Mouse (Mus musculus) ZHBTc4 (cell line): ENCODE data around the gene Sox10.

Source experiments
- DNase-seq: peaks from one replicate; pipeline ENCODE4 v3.0.0-alpha.2; 2011; ENCODE audit warnings: low read depth, low spot score

The Sox10 gene

DNA sequence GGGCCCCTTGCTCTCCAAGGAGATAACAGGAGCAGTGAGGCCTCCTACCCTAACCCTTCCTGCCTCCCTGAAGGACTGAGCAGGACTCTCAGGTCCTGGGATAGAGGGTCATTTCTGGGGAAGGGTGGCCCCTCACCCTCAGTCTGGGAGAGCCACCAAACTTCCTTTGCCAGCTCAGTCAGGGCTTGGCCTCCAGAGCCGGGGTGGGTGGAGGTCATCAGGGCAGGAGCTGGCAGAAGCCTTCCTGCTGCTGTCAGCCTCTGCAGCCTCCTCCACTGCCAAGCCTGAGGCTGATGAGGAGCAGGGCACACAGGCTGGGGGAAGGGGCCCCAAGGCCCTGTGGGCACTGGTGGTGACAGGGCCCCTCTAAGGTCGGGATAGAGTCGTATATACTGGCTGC, 9.5 kb downstream of the Sox10 start:
- no peak for DNase-seq

- DNase-seq, result no peak
Measured at GRCm38 (mm10) chr15:79152709-79153108, 12.3 kb downstream of the Sox10 start.

- DNase-seq, result no peak
Measured at GRCm38 (mm10) chr15:79151881-79152280, 13.2 kb downstream of the Sox10 start.

GRCm38 (mm10) chr15:79148533-79148932, 16.5 kb downstream of the Sox10 start:
- DNase-seq, result peak; percentile 89

DNA sequence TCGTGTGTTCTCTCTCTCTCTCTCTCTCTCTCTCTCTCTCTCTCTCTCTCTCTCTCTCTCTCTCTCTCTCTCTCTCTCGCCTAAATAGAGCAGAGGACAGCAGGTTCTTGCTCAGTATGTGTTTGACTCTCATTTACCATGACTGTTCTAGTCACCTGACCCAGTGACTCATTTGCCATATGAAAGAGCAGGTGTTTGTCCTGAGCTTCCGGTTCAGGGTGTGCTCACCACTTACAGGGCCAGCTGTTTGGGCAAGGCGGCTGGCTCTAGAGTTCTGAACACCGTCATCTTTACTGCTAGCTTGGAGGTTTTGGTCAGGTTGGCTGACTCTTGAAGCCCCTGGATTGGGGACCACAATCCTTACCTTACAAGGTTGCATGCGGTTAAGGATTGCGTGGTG, 19.5 kb downstream of the Sox10 start:
- peak; percentile 55 for DNase-seq

GRCm38 (mm10) chr15:79144021-79144420, 21.0 kb downstream of the Sox10 start:
- no peak for DNase-seq

DNA sequence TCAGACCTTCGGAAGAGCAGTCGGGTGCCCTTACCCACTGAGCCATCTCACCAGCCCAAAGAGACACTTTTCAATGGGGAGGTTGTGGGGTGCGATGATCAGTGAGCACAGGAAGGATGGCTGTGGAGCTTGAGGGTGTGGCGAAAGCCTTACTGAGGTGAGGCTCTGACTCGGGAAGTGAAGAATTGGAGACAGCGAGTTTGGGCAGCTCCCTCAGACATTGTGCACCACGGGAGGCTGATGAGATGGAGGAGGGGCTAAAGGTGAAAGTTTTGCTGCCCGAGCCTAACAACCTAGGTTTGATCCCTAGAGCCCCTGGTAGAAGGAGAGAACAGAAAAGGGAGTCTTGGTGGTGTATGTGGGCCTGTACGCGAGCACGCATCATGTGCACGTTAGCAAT, 21.7 kb downstream of the Sox10 start:
- peak; percentile 79 for DNase-seq

GRCm38 (mm10) chr15:79141566-79141917, 23.5 kb downstream of the Sox10 start:
- no peak for DNase-seq

DNA sequence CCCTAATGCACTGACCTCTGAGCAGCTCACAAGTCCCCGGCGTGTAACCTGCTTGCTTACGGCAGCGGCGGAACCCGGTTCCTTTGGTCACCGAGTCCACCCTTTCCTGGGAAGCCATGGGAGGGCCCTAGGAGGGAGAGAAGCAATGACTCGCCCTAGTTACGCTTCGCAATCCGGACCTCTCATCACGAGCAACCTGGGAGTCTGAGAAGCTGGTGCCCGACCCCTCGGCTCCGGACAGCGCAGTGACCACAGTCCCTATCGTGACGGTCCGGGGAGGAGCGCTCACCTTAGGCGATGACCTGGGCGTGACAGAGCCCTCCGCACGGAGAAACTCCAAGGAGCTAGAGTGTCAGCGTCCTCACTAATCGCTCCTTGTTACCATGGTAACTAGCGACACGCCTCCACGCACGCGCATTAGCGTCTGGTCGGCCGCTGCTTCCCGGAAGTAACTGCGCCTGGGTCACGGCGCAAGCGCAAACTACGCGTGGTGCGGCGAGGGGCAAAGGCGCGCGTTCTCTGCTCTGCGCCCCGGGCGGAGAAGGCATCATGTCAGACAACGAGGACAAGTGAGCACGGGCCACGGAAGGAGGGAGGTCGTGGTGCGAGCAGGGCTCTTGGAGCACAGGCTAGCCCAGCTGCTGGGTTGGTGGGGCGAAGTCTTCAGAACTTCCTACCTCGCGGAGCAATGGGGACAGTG, 24.0 kb downstream of the Sox10 start, which contains the start of the genes Polr2f and 1700088E04Rik:
Gene Polr2f (plus strand): TSS at position 144 of the 700 bp plus-strand sequence.
Gene 1700088E04Rik (minus strand): TSS at position 388 of the 700 bp plus-strand sequence.
- DNase-seq, result peak; percentile 98

DNA sequence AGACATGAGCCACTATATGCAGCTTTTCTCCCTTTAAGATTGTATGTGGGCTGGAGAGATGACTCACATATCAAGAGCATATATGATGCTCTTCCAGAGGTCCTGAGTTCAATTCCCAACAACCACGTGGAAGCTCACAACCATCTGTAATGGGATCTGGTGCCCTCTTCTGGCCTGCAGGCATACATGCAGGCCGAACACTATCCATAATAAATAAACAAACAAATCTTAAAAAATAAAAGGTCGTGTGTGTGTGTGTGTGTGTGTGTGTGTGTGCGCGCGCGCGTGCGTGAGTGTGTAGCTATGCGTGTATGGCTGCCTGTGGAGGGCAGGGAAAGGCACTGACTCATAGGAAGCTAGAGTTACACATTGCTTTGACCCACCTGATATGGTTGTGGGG, 25.4 kb downstream of the Sox10 start:
- peak; percentile 59 for DNase-seq

DNA sequence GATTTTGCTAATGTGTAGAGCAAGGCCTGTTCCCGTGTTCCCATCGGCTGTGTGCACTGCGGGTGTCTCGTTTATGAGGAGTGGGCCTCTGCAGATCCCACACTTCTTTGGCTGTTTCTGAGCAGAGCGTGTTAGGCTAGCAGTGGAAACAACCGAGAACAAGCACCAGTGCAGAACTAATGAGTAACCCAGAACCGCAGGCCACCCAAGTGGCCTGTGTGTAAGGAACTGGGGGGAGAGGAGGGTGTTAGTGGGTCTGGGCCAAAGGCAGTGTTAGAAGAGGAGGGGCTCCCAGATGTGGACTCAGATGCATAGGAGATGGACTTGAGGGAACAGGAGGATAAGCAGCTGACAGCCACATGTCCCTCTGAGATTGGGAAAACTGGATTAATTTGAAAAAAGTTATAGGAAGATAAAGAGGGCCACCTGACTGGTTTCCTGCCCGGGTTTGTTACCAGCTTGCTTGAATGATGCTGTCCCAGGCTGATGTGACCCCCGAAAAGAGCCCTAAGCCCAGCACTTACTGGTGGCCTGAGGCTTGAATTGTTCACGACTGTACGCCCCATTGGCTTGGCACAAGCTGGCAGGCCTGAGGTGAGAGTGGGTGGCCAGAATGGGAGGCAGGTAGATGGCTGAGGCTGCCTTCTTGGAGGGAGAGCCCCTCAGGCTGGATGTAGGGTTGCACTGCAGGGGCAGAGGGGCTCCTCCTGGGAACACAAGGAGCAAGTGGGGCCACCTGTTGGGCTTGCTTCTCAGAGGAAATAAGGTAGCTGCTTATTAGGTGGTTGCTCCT, 29.1 kb downstream of the Sox10 start:
- DNase-seq, result no peak

DNA sequence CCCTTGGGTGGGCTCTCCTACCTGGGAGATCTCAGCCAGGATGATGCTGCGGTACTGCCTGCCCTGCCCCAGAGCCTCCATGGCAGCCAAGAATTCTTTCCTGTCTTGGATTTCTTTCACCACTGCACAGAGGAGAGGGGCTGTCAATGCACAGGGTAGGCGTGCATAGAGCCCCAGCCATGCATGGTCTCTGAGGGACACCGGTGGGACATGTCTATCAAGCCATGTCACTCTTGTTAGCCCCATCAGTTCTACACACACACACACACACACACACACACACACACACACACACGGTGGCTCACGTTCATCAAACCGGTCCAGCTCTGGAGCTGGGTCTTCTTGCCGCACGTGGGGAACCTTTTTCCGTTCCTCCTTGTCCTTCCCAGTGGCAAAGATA, 29.7 kb downstream of the Sox10 start:
- no peak for DNase-seq

- DNase-seq, result no peak
Measured at GRCm38 (mm10) chr15:79134496-79135270, 30.4 kb downstream of the Sox10 start.

DNA sequence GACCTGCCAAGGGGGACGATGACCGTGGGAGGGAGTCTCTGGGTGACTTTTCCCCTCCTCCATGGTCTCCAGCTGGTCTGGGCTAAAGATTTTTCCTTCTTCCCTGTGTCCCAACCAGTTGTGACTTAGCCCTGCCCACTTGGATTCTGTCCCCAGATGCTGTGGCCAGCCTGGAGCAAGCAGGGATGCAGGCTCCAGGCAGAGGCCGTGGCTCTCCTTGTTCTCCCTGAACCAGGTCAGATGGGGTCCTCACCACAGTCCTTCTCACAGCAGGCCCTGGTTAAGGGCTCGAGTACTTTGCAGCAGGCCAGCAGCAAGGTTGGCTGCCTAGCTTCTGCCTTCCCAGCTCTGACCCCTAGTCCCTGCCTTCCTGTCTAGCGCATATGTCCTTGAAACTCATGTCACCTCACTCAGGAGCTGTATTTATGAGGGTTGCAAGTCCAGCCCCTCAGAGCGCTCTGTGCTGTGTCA, 31.8 kb downstream of the Sox10 start:
- no peak for DNase-seq

DNA sequence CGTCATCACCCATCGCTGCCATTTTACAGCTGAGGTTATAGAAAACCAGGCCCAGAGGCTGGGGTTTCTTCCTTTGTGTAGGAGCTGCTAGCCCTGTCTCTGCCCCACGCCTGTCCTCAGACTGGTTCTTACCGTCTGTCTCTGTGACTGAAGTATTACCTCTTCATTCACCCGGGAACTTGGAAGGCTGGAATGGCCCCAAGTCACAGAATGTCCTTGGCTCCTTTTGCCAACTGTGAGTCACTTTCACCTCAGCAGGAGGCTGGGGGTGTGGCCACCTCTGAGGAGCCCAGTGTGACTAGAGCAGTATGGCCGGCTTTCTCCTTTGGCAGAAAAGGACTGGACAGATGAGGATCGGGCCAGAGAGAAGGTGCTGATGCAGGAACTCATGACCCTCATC, 33.6 kb downstream of the Sox10 start:
- DNase-seq, result peak; percentile 65

DNA sequence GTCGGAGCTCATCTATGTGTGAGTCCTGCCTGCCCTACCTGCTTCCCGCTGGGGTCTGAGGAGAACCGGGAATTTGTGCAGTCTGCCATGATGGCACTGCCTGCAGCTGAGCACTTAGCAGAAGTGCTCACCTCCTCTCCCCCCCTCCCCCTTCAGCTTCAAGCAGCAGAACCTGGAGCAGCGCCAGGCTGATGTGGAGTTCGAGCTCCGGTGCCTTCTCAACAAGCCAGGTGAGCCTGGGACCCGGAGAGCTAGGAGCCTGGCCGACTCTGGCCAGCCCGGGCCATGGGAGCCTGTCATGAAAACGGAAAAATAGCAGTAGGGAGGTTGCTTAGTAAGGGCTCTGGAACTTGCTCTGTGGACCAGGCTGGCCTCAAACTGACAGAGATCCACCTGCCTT, 34.3 kb downstream of the Sox10 start:
- DNase-seq, result no peak

DNA sequence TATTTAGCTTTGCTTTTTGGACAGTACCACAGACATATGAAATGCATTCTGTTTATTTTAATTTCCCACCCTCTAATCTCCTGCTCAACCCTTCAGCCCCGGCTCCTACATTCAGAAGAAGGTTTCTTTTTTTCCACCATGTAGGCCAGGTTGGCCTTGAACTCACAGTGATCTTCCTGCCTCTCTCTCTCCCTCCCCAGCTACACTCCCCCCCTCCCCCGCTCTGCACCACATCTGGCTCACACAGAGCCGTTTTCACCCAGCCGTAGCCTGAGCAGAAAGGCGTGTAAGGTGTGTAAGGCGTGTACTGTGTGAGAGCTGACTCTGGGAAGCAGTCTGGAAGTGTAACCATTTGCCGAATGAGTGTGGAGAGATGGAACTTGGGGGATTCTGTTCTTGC, 35.7 kb downstream of the Sox10 start:
- no peak for DNase-seq

DNA sequence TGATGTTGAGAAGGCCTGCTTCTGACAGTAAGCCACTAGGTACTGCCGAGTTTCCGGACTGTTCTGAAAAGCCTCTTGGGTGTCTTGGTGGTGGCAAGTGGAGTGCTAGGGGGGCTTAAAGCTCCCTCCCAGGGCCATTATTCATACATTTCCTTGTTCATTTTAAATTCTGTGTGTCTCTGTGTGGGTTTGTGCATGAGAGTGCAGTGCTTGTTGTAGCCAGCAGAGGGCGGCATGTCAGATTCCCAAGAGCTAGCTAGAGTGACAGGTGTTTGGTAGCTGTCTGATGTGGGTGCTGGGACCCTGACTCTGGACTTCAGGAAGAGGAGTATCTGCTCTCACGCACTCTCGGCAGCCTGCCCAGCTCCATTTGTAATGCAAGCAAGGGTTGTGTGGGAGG, 36.8 kb downstream of the Sox10 start:
- DNase-seq, result peak; percentile 84

DNA sequence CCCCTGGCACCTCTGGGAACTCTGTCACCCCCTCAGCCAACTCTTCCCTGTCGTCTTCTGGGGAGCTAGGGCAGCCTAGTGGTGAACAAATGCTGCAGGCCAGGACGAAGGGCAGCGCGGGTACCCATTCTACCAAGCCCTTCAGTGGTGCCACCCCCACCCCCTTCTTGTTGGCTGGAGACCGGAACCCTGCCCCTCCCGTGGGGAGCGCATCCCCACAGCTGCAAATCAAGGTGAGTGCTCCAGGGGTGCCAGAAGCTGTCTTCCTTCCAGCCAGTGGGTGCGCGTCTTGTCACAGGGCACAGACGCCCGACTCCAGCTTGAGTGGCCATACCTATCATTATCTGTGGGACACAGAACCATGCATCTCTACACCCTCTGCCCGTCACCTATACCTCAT, 37.9 kb downstream of the Sox10 start:
- no peak for DNase-seq

DNA sequence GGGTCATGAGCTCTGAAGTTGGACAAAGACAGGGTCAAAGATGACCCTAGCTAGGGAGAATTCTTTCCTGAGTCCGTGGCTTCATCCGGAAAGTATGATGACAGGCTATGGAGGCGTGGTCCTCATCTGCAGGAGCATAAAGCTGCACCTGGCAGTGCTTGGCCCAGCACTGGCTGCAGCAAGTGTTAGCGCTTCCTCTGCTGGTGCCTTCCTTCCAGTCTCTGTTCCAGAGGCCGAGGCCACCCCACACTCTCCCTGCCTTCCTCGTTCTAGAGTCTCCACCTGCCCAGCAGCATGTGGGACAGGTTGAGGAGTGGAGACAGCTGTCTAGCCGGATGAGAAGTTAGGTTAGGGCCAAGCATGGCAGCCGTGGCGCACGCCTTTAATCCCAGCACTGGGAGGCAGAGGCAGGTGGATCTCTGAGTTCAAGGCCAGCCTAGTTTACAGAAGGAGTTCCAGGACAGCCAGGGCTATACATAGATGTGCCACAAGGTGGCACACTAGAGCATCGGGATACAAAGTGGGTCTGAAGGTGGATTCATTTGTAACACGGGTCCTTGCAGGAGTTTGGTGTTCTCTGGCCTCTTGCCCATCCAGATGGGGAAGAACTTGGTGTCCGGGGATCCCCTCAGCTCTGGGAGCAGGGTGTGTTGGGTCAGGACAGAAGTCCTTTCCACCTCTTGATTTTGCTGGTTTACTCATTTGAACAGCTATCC, 38.7 kb downstream of the Sox10 start:
- peak; percentile 94 for DNase-seq

DNA sequence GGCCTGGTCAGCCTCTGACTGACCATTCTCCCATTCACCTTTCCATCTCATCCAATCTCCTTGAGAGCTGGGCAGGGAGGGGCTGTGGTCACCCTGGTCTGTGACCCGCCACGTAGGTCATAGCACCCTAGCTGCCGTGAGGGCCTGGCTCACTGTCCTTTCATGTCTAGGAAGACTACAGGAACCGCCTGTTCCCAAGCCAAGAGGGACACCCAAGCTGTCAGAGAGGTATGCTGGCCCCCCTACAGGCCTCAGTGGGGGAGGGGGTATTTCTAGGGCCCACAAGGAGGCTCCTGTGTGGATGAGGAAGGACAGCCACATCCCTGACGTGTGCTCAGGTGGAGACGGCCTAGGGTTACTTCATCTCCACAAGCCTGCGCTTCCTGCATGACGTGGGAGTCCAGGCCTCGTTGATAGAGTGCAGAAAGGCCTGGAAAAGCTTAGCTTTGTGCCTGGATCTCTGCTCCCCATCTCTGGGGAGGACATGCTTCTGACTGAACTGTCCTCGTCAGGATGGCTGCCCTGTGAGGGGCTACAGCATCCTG, 40.6 kb downstream of the Sox10 start:
- no peak for DNase-seq
